Mouse (Mus musculus) urinary bladder, postnatal 4 days (tissue): ENCODE results near the gene Psmd5.
"Not testable (repeated sequence)": the region's sequence is repeated elsewhere in the genome, so short reads cannot be mapped to it uniquely, and the experiment has no call there.

ENCODE experiments used
- DNase-seq, 2 experiments: peaks; one replicate each; pipeline ENCODE4 v3.0.0; 2021 to 2022; ENCODE audit warnings: low spot score in 2 of 2

Psmd5 gene

DNA sequence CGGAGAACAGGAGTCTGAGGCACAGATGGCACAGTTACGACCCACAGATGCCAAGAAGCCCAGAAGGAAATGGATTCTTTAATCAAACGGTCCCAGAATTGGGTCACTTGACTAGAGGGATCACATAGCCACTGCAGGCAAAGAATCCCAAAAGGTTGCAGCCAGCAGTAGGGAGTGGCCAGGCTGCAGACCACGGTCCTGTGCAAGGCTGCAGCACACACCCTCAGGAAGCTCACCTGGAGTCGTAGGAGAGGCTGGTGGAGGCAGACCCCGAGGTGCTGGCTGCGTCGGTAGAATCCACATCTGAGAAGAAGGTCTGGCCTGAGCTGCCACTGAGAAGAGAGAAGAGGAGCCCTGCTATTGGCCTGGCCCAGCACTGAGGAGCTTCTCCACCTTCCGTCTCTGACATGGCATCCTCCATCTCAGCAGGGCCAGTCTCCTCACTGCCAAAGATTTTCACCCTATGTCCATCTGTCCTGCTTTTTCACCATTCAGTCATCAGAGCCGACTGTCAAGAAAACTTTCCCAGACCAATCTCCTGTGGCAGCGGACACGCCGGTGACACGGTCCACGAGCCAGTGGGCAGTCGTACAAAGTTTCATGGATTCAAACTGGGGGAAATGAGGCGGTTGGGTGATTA lies 22.2 kb upstream of the Psmd5 start:
- no peak for DNase-seq

DNA sequence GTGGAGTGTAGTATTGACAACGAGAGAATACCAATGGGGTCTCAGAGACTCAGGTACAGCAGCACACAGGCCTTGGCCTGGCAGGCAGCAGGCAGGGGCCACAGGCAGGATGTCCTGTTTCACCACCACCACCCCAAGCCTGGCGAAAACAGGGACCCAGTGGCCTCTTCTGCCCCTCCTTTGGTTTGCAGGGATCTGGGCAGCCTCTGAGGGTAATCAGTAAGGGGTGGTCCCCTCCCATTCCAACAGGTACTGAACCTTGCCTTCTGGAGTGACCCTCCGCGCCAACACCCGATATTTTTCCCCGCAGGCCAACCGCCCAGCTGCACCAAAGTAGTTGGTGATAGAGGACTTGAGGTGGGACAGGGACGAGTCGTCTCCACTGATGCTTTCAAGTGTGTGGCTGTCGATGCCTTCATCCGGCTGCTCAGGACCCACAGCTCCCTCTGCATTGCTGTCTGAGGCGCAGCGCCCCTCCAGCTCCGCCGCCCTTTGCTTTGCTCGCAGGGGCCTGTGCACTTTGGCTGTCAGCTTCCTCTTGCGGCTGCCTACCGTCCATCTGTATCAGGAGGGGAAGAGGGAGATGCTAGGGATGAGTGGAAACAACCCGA lies 20.8 kb upstream of the Psmd5 start:
- no peak for DNase-seq

DNA sequence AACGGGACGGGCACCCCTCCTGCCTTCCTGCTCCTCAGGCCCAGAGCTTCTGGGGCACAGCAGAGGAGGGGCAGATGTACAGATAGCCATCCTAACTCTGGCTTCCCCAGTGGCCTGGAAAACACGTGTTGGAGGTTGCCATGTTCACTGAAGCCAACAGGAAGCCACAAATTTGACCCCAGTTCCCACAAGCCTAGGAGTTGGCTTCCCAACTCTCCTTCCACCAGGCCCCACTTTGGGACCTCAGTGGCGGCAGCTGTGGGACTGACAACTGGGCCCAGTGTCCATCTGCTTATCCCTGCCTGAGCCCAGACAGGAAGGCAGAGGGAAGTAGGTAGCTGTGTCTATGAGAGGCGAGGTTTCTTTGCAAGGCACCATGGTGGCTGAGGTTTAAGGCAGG lies 19.2 kb upstream of the Psmd5 start:
- DNase-seq, result no peak

DNA sequence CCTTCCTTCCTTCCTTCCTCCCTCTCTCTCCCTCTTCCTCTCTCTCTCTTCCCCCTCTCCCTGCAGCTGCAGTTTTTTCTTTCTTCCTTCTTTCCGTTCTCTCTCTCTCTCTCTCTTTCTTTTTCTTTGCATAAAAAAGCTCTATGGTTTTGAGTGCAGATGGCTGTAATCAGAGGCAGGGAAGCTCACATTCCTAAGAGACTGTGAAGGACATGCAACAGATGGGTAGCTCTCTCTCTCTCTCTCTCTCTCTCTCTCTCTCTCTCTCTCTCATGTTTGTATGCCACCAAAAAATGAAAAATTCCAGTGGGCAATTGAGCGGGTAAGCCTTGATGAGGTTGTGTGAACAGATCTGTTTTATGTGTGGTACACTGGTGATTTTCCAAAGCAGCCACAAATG lies 9.4 kb upstream of the Psmd5 start:
- no peak for DNase-seq

DNA sequence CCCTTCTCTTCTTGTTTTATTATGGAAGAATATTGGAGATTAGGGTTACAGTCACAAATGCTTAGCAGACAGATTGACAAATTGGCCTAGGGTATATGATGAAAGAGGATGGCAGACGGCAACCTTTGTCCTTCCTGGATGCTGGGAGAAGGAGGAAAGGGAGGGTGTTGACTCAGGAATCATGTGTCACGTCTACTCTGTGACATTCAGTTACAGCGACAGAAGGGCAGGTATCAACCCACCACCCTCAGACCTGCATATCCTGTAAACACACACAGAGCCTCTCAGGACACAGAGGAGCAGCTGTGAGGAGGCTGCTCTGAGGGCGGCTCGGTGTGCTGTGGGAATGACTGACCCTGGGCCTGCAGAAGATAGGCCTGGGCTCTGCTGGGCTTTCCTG lies 8.4 kb upstream of the Psmd5 start:
- no peak for DNase-seq

DNA sequence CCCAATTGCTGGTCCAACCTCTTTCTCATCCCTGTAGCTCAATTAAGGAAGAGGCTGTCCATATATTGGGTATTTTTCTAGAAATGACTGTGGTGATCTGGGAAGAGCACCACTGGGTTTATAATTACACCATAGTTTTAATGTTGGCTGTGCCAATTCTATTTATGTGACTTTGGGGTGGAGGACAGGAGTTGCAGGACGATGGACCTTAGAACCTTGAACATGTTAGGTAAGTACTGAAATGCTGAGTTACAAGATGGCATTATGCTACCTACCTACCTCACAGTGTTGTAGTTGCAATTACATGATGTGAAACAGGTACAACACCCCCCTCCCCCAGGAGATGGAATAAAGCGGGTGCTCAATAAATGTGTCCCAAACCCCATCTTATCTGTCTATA lies 8.0 kb upstream of the Psmd5 start:
- DNase-seq, result no peak

DNA sequence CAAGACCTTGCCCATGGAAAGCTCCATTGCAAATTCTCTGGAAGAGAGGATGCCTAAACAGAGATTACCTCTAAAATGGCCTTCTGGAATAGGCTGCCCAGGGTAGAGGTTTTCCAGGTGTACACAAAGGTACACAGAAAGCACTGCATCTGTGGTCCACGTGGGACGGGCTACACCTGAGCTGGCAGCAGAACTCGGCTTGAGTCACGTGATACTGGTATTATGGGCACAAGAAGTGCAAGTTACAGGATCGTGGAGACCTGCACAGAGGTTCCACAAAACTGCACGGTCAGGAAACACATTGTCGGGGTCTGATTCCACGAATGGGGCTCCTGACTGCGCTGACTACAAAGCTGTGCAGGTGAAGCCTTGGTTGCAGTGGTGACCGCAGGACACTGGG lies 5.3 kb upstream of the Psmd5 start:
- DNase-seq, result no peak

DNA sequence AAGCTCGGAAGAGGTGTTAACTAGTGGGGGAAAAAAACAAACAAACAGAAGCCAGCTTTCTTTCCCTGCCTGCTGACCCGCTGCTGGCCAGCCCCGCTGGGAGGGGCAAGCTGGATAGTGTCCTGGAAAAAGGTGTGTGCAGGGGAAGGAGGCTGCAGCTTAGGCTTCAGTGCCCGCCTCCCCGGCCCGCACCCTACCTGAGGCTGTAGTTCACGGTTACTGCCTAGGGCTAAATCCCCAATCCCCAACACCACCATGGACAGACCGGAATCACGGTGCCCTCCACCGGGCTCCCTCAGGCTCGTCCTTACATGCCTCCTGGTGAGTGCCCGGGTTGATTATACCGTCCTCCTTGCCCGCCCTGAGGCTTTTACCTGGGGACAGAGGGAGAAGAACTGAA lies 497 bp downstream of the Psmd5 start, which contains the start of gene Cutal:
TSS of gene Cutal (plus strand) at position 126 of the 400 bp plus-strand sequence.
- DNase-seq, result no peak

DNA sequence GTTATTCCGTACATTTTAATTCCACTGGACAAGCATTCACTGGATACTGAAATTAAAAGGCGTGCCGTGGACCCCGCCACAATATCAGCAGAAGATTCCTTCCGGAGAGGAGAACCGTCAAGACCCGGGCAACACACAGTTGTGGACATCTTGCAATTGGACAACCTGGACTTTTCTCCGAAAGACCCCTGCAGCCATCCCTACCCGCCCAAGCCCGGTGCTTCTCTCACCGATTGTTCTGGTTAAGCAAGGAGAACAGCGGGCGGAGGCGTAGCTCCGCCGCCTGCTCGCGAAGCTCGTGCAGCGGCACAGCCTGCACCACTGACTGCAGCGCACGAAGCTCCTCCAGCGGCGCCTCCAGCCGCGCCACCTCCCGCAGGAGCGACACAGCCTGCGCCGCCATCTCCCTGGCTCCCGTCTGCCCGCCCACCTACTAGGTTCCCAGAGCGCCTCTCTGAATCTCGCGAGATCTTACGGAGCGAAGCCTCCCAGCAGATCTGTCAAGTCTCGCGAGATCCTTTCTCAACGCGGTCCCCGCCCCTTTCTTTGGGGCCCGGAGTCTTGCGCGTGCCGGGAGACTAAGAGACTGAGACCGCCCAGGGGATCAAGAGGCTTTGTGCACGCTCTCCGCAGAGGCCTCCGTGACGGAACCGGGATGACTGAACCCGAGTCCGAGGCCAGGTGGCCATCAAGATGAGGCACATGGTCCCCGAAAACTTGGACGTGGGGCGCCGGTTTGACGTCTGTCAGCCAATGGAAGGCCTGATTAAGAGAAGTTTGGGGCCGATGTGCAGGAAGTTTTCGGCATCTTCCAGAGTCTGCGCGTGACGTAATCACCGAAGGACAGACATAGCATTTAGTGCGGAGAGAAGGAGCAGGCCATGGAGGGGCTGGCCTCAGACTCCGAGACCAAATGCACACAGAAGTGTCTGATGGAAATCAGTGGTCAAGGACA lies 4.0 kb downstream of the Psmd5 start:
- DNase-seq, result peak; percentile 91 to 93

DNA sequence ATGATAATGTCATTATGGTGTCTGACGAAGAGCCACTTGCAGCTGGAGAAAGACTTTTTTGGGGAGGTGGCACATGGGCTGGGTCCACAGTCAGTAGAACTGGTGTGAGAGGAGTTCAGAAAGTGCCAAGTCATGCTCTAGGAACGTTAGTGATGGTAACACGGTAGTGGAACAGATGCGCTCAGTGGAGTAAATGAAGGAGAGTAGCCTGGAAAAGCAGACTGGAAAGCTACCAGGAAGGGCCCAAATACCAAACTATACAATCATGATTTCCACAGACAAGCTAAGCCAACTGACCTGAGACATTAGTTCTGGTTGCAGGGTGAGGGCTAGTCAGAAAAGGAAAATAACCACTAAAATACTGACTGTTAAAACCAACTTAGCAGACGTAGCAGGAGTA lies 5.1 kb downstream of the Psmd5 start:
- DNase-seq, result no peak

DNA sequence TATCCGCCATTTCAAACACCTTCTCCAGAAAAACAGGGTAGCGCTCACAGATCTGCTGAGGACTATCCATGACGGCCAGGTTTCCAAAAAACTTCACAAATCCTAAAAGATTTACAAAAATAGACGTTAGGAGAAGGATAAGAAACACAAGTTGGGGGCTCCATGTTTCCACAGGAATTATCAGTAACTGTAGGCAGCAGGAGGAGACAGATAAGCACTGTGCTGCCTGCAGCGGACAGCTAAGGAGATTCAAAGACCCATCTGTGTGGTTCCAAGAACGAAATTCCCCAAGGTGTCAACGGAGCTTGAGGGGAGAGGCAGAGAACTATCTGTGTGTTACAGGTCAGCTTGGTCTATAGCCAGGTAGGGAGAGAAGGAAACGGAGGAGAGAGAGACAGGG lies 17.0 kb downstream of the Psmd5 start:
- DNase-seq, result no peak

DNA sequence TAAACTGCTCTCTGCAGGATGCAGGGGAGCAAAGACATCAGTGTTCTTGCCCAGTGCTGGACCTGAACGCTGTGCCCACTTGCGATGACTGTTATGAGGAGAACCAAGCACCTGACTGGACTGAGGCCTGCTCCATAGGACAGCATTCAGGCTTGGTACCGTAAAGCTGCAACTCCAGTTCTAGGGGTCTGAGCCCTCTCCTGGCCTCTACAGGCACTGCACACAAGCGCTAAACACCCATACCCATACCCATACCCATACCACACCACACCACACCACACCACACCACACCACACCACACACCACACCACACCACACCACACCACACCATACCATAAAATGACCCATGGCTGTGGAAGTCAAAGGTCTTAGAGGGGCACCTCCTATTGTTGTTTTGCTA lies 19.5 kb downstream of the Psmd5 start:
- no peak for DNase-seq

DNA sequence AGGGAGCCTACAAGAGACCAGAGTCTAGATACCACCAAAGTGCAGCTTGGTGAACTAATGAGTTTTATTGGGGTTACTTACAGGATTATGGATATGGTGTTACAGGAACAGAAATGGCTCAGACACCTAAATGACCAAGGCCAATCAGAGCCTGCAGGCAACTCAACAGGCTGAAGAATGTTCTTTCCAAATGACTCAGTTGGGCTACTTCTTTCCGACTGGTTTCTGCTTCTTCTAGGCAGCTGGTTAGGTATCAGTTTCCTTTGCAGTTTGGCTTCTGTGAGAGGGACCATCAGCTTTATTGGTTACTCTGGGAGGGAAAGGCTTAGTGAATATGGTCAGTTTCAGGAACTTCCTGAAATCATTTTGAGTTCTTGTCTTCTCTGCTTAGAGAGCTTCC lies 27.1 kb downstream of the Psmd5 start:
- DNase-seq, result no peak

DNA sequence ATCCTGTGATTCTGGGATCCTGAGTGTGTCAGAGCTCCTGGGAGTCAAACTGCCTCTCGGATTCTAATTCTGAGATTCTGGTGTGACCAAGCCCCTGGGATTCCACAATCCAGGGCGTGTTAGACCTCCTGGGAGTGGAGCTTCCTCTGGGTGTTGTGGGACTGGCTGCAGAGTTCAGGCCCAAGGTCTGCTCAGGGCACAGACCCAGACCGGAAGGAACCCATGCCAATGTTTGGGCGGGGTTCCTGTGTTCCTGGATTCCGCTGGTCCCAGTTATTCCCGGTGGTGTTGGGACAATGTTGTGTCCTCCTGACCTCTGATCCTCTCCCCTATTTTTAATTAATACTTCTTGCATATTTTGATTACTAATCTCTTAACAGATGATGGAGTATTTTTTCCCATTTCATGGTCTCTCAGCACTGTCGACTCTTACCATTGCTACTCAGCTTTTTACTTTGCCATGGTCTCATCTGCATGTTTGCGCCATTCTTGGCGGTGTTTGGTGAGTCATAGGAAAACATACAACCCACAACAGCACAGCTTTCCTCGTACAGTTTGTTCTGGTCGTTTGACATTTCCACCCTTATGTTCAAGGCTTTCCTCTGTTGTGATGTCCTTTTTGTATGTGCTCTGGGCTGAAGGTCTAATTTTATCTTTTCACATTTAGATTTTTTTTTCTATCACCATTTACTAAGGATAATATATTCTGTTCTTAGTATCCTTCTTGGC lies 31.4 kb downstream of the Psmd5 start:
- no peak for DNase-seq

DNA sequence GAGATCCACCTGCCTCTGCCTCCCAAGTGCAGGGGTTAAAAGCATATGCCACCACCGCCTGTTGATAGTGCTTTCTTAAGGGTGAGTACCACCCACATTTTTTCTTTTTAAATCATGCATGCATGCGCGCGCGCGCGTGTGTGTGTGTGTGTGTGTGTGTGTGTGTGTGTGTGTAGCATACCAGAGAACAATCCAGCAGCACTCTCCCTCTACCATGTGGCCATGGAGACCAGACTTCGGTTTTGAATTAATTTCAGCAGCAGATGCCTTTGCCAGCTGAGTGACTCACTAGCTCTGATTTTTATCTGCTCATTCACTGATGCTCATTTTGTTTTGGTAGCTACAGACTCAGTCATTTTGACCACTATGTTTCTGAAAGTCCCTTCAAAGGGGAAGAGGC lies 33.1 kb downstream of the Psmd5 start:
- DNase-seq, result no peak

DNA sequence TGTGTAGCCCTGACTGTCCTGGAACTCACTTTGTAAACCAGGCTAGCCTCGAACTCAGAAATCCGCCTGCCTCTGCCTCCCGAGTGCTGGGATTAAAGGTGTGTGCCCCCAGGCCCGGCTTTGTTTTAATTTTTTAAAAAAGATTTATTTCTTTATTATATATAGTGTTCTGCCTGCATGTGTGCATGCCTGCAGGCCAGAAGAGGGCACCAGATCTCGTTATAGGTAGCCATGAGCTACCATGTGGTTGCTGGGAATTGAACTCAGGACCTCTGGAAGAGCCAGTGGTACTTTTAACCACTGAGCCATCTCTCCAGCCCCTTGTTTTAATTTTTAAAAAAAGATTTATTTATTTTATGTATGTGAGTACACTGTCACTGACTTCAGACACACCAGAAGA lies 34.6 kb downstream of the Psmd5 start:
- DNase-seq, result not testable (repeated sequence)

DNA sequence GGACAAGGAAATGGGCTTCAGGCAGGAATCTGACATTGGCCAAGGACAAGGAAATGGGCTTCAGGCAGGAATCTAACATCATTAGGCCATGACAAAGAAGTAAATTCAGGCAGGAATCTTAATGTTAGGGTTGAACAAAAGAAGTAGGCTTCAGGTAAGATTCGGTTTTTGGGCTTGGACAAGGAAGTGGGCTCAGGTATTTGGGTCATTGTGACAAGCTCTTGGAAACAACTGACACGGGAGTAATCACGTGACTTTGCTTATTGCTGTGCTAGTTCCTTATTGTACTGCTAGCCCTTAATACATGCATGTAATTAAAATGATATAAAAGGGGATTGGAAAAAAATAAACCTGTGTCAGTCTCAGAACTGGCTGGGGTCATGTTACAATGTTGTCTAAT lies 39.1 kb downstream of the Psmd5 start:
- no peak for DNase-seq

DNA sequence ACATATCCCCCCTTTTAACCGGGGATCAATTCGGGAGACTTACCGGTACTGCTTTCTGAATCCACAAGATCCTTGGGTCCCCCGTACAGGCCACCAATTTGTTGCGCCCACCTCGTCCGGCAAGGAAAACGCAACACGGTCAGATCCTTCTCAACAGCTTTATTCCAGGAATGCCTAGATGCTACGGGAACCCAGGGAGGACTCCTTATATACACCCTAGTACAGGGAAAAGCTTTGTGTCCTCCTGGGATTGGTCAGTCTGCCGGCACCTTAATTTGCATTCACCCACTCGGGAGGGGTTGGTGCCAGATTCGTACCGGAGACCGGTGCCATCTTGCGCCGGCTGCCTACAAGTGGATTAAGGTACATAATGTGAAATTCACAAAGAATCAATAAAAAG lies 41.1 kb downstream of the Psmd5 start:
- DNase-seq, result no peak

DNA sequence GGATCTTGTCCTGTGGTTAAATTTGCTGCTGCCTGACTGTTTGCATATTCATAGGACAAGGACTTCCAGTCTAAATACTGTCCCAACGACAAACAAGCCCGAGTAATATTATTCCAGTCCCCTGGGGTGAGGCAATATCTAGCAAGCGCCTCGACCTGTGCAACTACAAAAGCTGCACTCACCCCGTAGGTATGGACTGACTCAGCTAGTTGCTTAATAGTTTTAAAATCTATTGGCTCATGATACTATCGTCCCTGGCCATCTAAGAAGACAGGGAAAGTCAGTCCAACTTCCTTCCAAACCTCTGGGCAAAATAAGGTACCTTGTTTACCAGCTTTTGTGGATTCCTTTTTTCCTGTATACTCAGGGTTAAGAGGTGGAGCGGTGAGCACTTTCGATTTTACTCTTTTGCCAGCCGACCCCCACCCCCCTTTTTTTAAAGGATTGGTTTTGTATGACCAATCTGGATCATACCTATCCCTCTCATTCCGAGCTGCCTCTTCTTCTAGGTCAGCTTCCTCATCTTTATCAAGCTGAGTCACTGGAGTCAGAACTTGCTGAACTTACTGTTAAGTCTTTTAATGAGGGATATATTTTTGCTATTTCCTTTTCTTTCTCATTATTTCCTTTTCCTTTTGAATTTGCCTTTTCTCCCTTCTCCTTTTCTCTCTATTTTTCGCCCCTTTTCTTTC lies 41.9 kb downstream of the Psmd5 start, which contains the start of gene Gm34653:
TSS of gene Gm34653 (plus strand) at position 242 of the 692 bp plus-strand sequence.
- not testable (repeated sequence) for DNase-seq

DNA sequence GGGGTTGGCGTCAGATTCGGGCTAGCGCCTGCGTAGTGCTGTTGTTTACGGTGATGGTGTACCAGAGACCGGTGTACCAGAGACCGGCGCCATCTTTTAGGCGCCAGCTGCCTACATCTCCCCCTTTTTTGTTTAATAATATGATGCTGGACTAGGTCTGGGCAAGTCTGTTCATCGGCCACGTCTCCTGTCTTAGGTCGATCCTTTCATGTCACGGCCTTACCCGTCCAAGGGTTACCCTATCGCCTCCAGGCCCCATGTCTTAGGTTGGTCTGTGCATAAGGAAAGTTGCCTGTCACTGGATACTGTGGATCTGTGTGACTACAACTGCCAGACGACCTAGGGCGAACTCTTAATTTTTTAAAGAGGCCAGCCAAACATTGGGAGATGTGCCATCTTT lies 44.7 kb downstream of the Psmd5 start:
- not testable (repeated sequence) for DNase-seq

DNA sequence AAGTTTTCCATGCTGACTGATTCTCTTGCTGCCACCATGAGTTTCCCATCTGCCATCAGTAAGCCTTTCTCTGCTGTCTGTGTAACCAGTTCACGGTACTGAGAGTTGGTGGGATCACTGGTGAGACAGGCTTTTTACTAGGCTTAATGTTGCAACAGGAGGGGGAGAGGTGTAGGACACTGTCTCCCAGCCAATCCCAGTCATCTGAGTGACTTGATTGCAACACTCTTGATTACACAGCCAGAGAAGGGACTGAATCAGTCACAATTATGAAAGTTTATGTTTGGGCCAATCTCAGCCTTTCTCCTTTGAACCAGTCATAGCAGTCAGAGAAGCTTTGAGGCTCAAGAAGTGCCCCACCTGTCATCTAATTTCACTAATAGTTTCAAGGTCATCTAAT lies 46.7 kb downstream of the Psmd5 start:
- DNase-seq, result no peak
